Mouse (Mus musculus) MEL (cell line): ENCODE measurements around the gene Dennd1a. TPM values are rescaled to one million over a fixed set of nuclear protein-coding genes. Genes with fewer than 3 reads are reported as not detected.

ENCODE experiments used
- DNase-seq: peaks from one replicate; pipeline ENCODE4 v3.0.0; 2011; ENCODE audit warnings: low read depth, low spot score
- H3K27ac ChIP-seq: 2 replicates; pipeline ENCODE4 v1.5.1; 2012; ENCODE audit warnings: low read depth, mild to moderate bottlenecking, control low read depth, low read length, moderate library complexity; ENCODE audit not compliant: control insufficient read depth
- H3K27me3 ChIP-seq, 2 experiments: fragments of 150-350 bp in 1 of 2; sonication (generic) in 1 of 2; 2 replicates each; pipeline ENCODE4 v1.6.1; 2012; ENCODE audit warnings: low read length in 2 of 2, mild to moderate bottlenecking in 2 of 2, improper control_type of control experiment in 1 of 2, moderate library complexity in 1 of 2; ENCODE audit not compliant: insufficient read depth in 2 of 2, control insufficient read depth in 1 of 2
- H3K36me3 ChIP-seq, 2 experiments: 2 replicates each; pipeline ENCODE4 v1.6.1; 2012 to 2014; ENCODE audit warnings: low read length in 2 of 2, improper control_type of control experiment in 1 of 2, inconsistent platforms in 1 of 2, mild to moderate bottlenecking in 1 of 2; ENCODE audit not compliant: insufficient read depth in 2 of 2, control insufficient read depth in 1 of 2
- H3K4me1 ChIP-seq, 2 experiments: fragments of 150-350 bp in 1 of 2; sonication (generic) in 1 of 2; 2 replicates each; pipeline ENCODE4 v1.6.1; 2012; ENCODE audit warnings: low read length in 2 of 2, improper control_type of control experiment in 1 of 2, mild to moderate bottlenecking in 1 of 2; ENCODE audit not compliant: insufficient read depth in 2 of 2, control insufficient read depth in 1 of 2
- H3K4me3 ChIP-seq, 2 experiments: fragments of 150-350 bp in 1 of 2; sonication (generic) in 1 of 2; 2 replicates each; pipeline ENCODE4 v1.5.1; 2012; ENCODE audit warnings: low read depth in 2 of 2, low read length in 2 of 2, mild to moderate bottlenecking in 2 of 2, moderate library complexity in 2 of 2, control low read depth in 1 of 2, improper control_type of control experiment in 1 of 2; ENCODE audit not compliant: control insufficient read depth in 1 of 2, insufficient read depth in 1 of 2
- H3K79me2 ChIP-seq: 2 replicates; pipeline ENCODE4 v1.6.1; 2012; ENCODE audit warnings: mild to moderate bottlenecking, low read length, moderate library complexity; ENCODE audit not compliant: control insufficient read depth, poor library complexity, insufficient read depth
- H3K9ac ChIP-seq: 2 replicates; pipeline ENCODE4 v1.6.1; 2012; ENCODE audit warnings: low read depth, mild to moderate bottlenecking, control low read depth, low read length, moderate library complexity; ENCODE audit not compliant: control insufficient read depth, poor library complexity, severe bottlenecking
- H3K9me3 ChIP-seq: fragments of 150-350 bp; sonication (generic); replicated peaks from 2 replicates; pipeline ENCODE4 v1.6.1; 2012; ENCODE audit warnings: mild to moderate bottlenecking, low read length, improper control_type of control experiment, moderate library complexity; ENCODE audit not compliant: insufficient read depth
- CTCF ChIP-seq, 3 experiments: IDR thresholded peaks in 2 of 3; conservative IDR thresholded peaks in 1 of 3; 2 replicates each; pipeline ENCODE4 v1.5.1; 2011 to 2012; ENCODE audit warnings: low read length in 3 of 3, low read depth in 2 of 3, mild to moderate bottlenecking in 2 of 3, improper control_type of control experiment in 1 of 3, inconsistent platforms in 1 of 3, mixed read lengths in 1 of 3, moderate library complexity in 1 of 3; ENCODE audit not compliant: control insufficient read depth in 1 of 3, insufficient read depth in 1 of 3, poor library complexity in 1 of 3, severe bottlenecking in 1 of 3
- E2F4 ChIP-seq: IDR thresholded peaks from 2 replicates; pipeline ENCODE4 v1.6.1; 2011; ENCODE audit warnings: low read depth, low read length, improper control_type of control experiment, borderline replicate concordance
- ELF1 ChIP-seq: IDR thresholded peaks from 2 replicates; pipeline ENCODE4 v1.6.1; 2014; ENCODE audit warnings: low read depth, mild to moderate bottlenecking, inconsistent platforms, low read length, improper control_type of control experiment, moderate library complexity
- ETS1 ChIP-seq: IDR thresholded peaks from 2 replicates; pipeline ENCODE4 v1.6.1; 2012; ENCODE audit warnings: low read depth, mild to moderate bottlenecking, inconsistent platforms, low read length, improper control_type of control experiment, moderate library complexity
- GATA1 ChIP-seq: IDR thresholded peaks from 2 replicates; pipeline ENCODE4 v1.6.1; 2011; ENCODE audit warnings: low read depth, low read length, improper control_type of control experiment
- JUND ChIP-seq: IDR thresholded peaks from 2 replicates; pipeline ENCODE4 v1.6.1; 2011; ENCODE audit warnings: low read depth, mild to moderate bottlenecking, improper control_type of control experiment, low read length
- MAX ChIP-seq: IDR thresholded peaks from 2 replicates; pipeline ENCODE4 v1.6.1; 2011; ENCODE audit warnings: low read length, improper control_type of control experiment
- MXI1 ChIP-seq: IDR thresholded peaks from 2 replicates; pipeline ENCODE4 v1.6.1; 2011; ENCODE audit warnings: mild to moderate bottlenecking, low read depth, low read length, improper control_type of control experiment
- NELFE ChIP-seq: IDR thresholded peaks from 2 replicates; pipeline ENCODE4 v1.6.1; 2011; ENCODE audit warnings: low read depth, low read length, improper control_type of control experiment
- POLR2A ChIP-seq, 2 experiments: IDR thresholded peaks; 2 replicates each; pipeline ENCODE4 v1.6.1; 2011 to 2012; ENCODE audit warnings: low read length in 2 of 2, mild to moderate bottlenecking in 2 of 2, control low read depth in 1 of 2, improper control_type of control experiment in 1 of 2, low read depth in 1 of 2, moderate library complexity in 1 of 2; ENCODE audit not compliant: control insufficient read depth in 1 of 2, insufficient read depth in 1 of 2, poor library complexity in 1 of 2
- POLR2AphosphoS2 ChIP-seq: IDR thresholded peaks from 2 replicates; pipeline ENCODE4 v1.6.1; 2011; ENCODE audit warnings: low read length, improper control_type of control experiment
- RAD21 ChIP-seq: IDR thresholded peaks from 2 replicates; pipeline ENCODE4 v1.6.1; 2011; ENCODE audit warnings: mild to moderate bottlenecking, low read depth, low read length, improper control_type of control experiment
- RCOR1 ChIP-seq: IDR thresholded peaks from 2 replicates; pipeline ENCODE4 v1.6.1; 2012; ENCODE audit warnings: low read depth, mild to moderate bottlenecking, inconsistent platforms, low read length, improper control_type of control experiment
- SMC3 ChIP-seq: IDR thresholded peaks from 2 replicates; pipeline ENCODE4 v1.6.1; 2011; ENCODE audit warnings: low read depth, low read length, improper control_type of control experiment
- TBP ChIP-seq: IDR thresholded peaks from 2 replicates; pipeline ENCODE4 v1.8.0; 2011; ENCODE audit warnings: low read depth, low read length, improper control_type of control experiment
- TCF12 ChIP-seq: IDR thresholded peaks from 2 replicates; pipeline ENCODE4 v1.6.1; 2014; ENCODE audit warnings: low read depth, mild to moderate bottlenecking, inconsistent platforms, low read length, improper control_type of control experiment, moderate library complexity
- UBTF ChIP-seq: IDR thresholded peaks from 2 replicates; pipeline ENCODE4 v1.6.1; 2012; ENCODE audit warnings: low read depth, mild to moderate bottlenecking, inconsistent platforms, low read length, improper control_type of control experiment, moderate library complexity, borderline replicate concordance; ENCODE audit not compliant: insufficient read depth
- ZC3H11A ChIP-seq: IDR thresholded peaks from 2 replicates; pipeline ENCODE4 v1.6.1; 2012; ENCODE audit warnings: low read depth, mild to moderate bottlenecking, inconsistent platforms, low read length, improper control_type of control experiment
- ZNF384 ChIP-seq: IDR thresholded peaks from 2 replicates; pipeline ENCODE4 v1.6.1; 2012; ENCODE audit warnings: low read depth, mild to moderate bottlenecking, inconsistent platforms, low read length, improper control_type of control experiment
- polyA plus RNA-seq, 2 experiments: library from polyadenylated mRNA; stranded (reverse) in 1 of 2; unstranded in 1 of 2; fragments of >175 nt in 1 of 2; fragments of >200 nt in 1 of 2; gene quantifications; 2 replicates each; pipeline versions ENCODE4 v1.2.1 to v1.2.4; 2012; ENCODE audit warnings: low replicate concordance in 2 of 2, low read depth in 1 of 2; ENCODE audit not compliant: insufficient read length in 2 of 2, insufficient read depth in 1 of 2, missing spikeins in 1 of 2
- total RNA-seq: library from RNA; depleted of rRNA; stranded (reverse); fragments of 300-350 nt; gene quantifications from 2 replicates; pipeline ENCODE4 v1.2.3, GENCODE M21; 2012

Dennd1a gene
- total and polyA plus RNA-seq, 3 experiments = 5.0 to 21.8 TPM; not detected in 1

- H3K4me1 ChIP-seq = peaks cover 0 to 10% of the 10 kb centered on the region in 2 experiments; a peak in 2 of 4 replicates
- no peaks in the 10 kb centered on the region for H3K9me3 ChIP-seq
- H3K79me2 ChIP-seq = no peaks in the 10 kb centered on the region
- no peak within 1 kb of the TSS for H3K4me3 ChIP-seq
- H3K27me3 ChIP-seq = no peaks in the 10 kb centered on the region
- no peak for TF ChIP-seq NELFE
- TF ChIP-seq POLR2AphosphoS2 = no peak
- TF ChIP-seq ZNF384 = no peak
- no peak for TF ChIP-seq TCF12
- no peak for TF ChIP-seq RCOR1
- TF ChIP-seq POLR2A (IDR thresholded peaks at IDR 0.05; ENCODE audit: control insufficient read depth in 1 of 2, insufficient read depth in 1 of 2, low read depth in 1 of 2, low read length in 2 of 2, poor library complexity in 1 of 2) = no peak
- no peak for TF ChIP-seq TBP
- no peak for TF ChIP-seq MAX
- TF ChIP-seq MXI1 = no peak
- no peak for TF ChIP-seq CTCF (IDR thresholded peaks at IDR 0.05 in 2 of 3, conservative IDR thresholded peaks at IDR 0.05 in 1 of 3; ENCODE audit: control insufficient read depth in 1 of 3, insufficient read depth in 1 of 3, low read depth in 2 of 3, low read length in 3 of 3, poor library complexity in 1 of 3, severe bottlenecking in 1 of 3)
- TF ChIP-seq ELF1 = no peak
- no peak within 1 kb of the TSS for H3K9ac ChIP-seq
- DNase-seq = no peak
- H3K36me3 ChIP-seq = peaks cover 0 to 3% of the 10 kb centered on the region in 2 experiments; a peak in 1 of 4 replicates
- H3K27ac ChIP-seq = no peak within 1 kb of the TSS
Observed at GRCm38 (mm10) chr2:37776016-37776415, 511.2 kb downstream of the Dennd1a start, which contains the start of gene Crb2. Gene Crb2, plus strand, starts transcription at chr2:37776249.

GRCm38 (mm10) chr2:37774571-37774970, 512.6 kb downstream of the Dennd1a start:
- H3K27me3 ChIP-seq = no peaks in the 10 kb centered on the region
- no peak for TF ChIP-seq E2F4
- TF ChIP-seq ETS1 = no peak
- peak; percentile 36 for TF ChIP-seq RAD21
- TF ChIP-seq JUND = no peak
- peak; percentile 70 for TF ChIP-seq SMC3
- no peak for TF ChIP-seq UBTF
- TF ChIP-seq CTCF (IDR thresholded peaks at IDR 0.05 in 2 of 3, conservative IDR thresholded peaks at IDR 0.05 in 1 of 3; ENCODE audit: control insufficient read depth in 1 of 3, insufficient read depth in 1 of 3, low read depth in 2 of 3, low read length in 3 of 3, poor library complexity in 1 of 3, severe bottlenecking in 1 of 3) = peak; percentile 60 to 71 (median 63)
- peak; percentile 26 for TF ChIP-seq ZC3H11A
- no peak for TF ChIP-seq GATA1
- no peak for TF ChIP-seq ELF1
- TF ChIP-seq, all 39 proteins: peak for 4
- H3K4me1 ChIP-seq = no peaks in the 10 kb centered on the region; a peak in 1 of 4 replicates
- no peak overlapping the region for H3K4me3 ChIP-seq
- no peaks in the 10 kb centered on the region for H3K9me3 ChIP-seq
- no peaks in the 10 kb centered on the region for H3K36me3 ChIP-seq
- no peak overlapping the region for H3K27ac ChIP-seq
- DNase-seq = peak; percentile 43
- H3K79me2 ChIP-seq = no peaks in the 10 kb centered on the region
- H3K9ac ChIP-seq = no peak overlapping the region
